9 mouse cellular contexts compared by ENCODE assay signal in genomic region chr6:108476797-108477235, GRCm38 (mm10).
DNase-seq lines count a peak whose midpoint lies in the region; ATAC-seq and TF ChIP-seq lines count a peak whose summit lies in the region.
"Had no signal": no experiment of that assay in that cellular context is flagged by ENCODE, and none has a peak within 500 bp of the region (broad histone marks: within the 10 kb centered on the region; RNA-seq: fewer than 3 reads in every experiment).

No protein-coding gene starts in this region.

- DNase-seq in adrenal gland, postnatal 14 days = peak; percentile 94
- DNase-seq in kidney, adult 2 months = peak; percentile 83
- peak; percentile 55 to 59 for DNase-seq in lung, postnatal 4 days
- DNase-seq in thymus, postnatal 36 days = no peak
- no peak for DNase-seq in left cerebral cortex, adult 8-10 months (ENCODE audit: low spot score in 2 of 2)
- DNase-seq in B cell, adult 2 months = no peak
- DNase-seq in layer of hippocampus, adult 11-12 months (ENCODE audit: low spot score) = no peak

- 17% methylated on average over 8 of the region's 8 CpGs for WGBS in kidney, adult 2 months

- H3K4me1 ChIP-seq in kidney, adult 2 months (ENCODE audit: control insufficient read depth, insufficient read depth, low read length) = peaks cover 9% of the 10 kb centered on the region; the same call in 1 of the 2 replicates

- peaks cover 6% of the 10 kb centered on the region; the same call in 1 of the 2 replicates for H3K36me3 ChIP-seq in kidney, adult 2 months (ENCODE audit: control insufficient read depth, insufficient read depth, low read length)

- H3K27ac ChIP-seq in kidney, adult 2 months (ENCODE audit: insufficient read depth, low read depth, low read length) = 0 out of 2 replicates have a peak overlapping the region, but pooled peaks have one; percentile 12
- H3K27ac ChIP-seq: limb, embryonic 13.5 days had no signal

- H3K4me3 ChIP-seq in kidney, adult 2 months (ENCODE audit: insufficient read depth, low read depth, low read length) = no peak overlapping the region
- H3K4me3 ChIP-seq: limb, embryonic 13.5 days had no signal

- no peaks in the 10 kb centered on the region for H3K27me3 ChIP-seq in kidney, adult 2 months (replicated peaks; ENCODE audit: control insufficient read depth, insufficient read depth, low read length)
- H3K27me3 ChIP-seq: limb, embryonic 13.5 days had no signal

- TF ChIP-seq POLR2A in kidney, adult 2 months (IDR thresholded peaks at IDR 0.05; ENCODE audit: low read depth, low read length) = no peak

- TF ChIP-seq CTCF in kidney, adult 2 months (conservative IDR thresholded peaks at IDR 0.05; ENCODE audit: insufficient read depth, insufficient read length, low read depth, low read length) = no peak

- peak; percentile 67 for ATAC-seq in CD4-positive, CD25-positive, alpha-beta regulatory T cell, adult 4 months

Comparison
In these comparisons a context has a peak if more than half of its experiments do, and no peak if none do; other contexts are left out.
1. DNase-seq: peak in adrenal gland, postnatal 14 days (single experiment), kidney, adult 2 months (single experiment) and lung, postnatal 4 days (2 of 2); none in thymus, postnatal 36 days (0 of 2), left cerebral cortex, adult 8-10 months (0 of 2), B cell, adult 2 months (0 of 2) and layer of hippocampus, adult 11-12 months (single experiment).